Mouse (Mus musculus) lung, postnatal 0 days (tissue): Measurements from ENCODE around the gene Lrrc3c. TPM values are rescaled to one million over a fixed set of nuclear protein-coding genes. Genes with fewer than 3 reads are reported as not detected.

Experiments used
- ATAC-seq: fragments of 200-750 bp; cut with Nextera tagmentation; 2 replicates; pipeline ENCODE4 v1.8.0; 2017; ENCODE audit warnings: moderate library complexity
- DNase-seq: peaks from one replicate; pipeline ENCODE4 v3.0.0-alpha.2; 2016; ENCODE audit warnings: low spot score
- H3K27ac ChIP-seq: fragments of 300-500 bp; sonication (generic); 2 replicates; pipeline ENCODE4 v1.5.1; 2014; ENCODE audit warnings: antibody characterized with exemption, mild to moderate bottlenecking, low read length, mixed read lengths
- H3K27me3 ChIP-seq: fragments of 300-500 bp; sonication (generic); replicated peaks from 2 replicates; pipeline ENCODE4 v1.6.1; 2014; ENCODE audit warnings: low read length, mixed read lengths; ENCODE audit not compliant: insufficient read depth
- H3K36me3 ChIP-seq: fragments of 300-500 bp; sonication (generic); 2 replicates; pipeline ENCODE4 v1.6.1; 2014; ENCODE audit warnings: low read length, mixed read lengths; ENCODE audit not compliant: insufficient read depth
- H3K4me1 ChIP-seq: fragments of 300-500 bp; sonication (generic); 2 replicates; pipeline ENCODE4 v1.6.1; 2014; ENCODE audit warnings: antibody characterized with exemption, low read depth, low read length, mixed read lengths; ENCODE audit not compliant: insufficient read depth
- H3K4me2 ChIP-seq: fragments of 300-500 bp; sonication (generic); replicated peaks from 2 replicates; pipeline ENCODE4 v1.6.1; 2014; ENCODE audit warnings: low read depth, mild to moderate bottlenecking, low read length, moderate library complexity, mixed read lengths
- H3K4me3 ChIP-seq: fragments of 300-500 bp; sonication (generic); 2 replicates; pipeline ENCODE4 v1.5.1; 2014; ENCODE audit warnings: low read depth, low read length
- H3K9ac ChIP-seq: fragments of 300-500 bp; sonication (generic); replicated peaks from 2 replicates; pipeline ENCODE4 v1.6.1; 2014; ENCODE audit warnings: low read depth, mild to moderate bottlenecking
- H3K9me3 ChIP-seq: fragments of 300-500 bp; sonication (generic); 2 replicates; pipeline ENCODE4 v1.6.1; 2016; ENCODE audit warnings: low read length, mixed read lengths
- CTCF ChIP-seq: IDR thresholded peaks from 2 replicates; pipeline ENCODE4 v1.5.1; 2016; ENCODE audit warnings: antibody characterized with exemption, mild to moderate bottlenecking
- EP300 ChIP-seq: IDR thresholded peaks from 2 replicates; pipeline ENCODE4 v1.6.1; 2016; ENCODE audit warnings: antibody characterized with exemption, mild to moderate bottlenecking, control low read depth
- WGBS: fragments of 180-500 bp; shearing (Covaris S2); extraction: QIAGEN DNeasy Blood & Tissue Kit; methylation state at CpG from one replicate; pipeline ENCODE4 v1.1.7; 2014; 5-methylcytosine and 5-hydroxymethylcytosine counted together
- polyA plus RNA-seq: library from polyadenylated mRNA; unstranded; fragments of >200 nt; fragmentation: Nextera tagmentation; extraction: Ambion mirVana; gene quantifications from 2 replicates; pipeline ENCODE4 v1.2.1, GENCODE M21; 2015

Gene Lrrc3c
- polyA plus RNA-seq, 1 experiment from 2014 or later = not detected

GRCm38 (mm10) chr11:98580301-98581121, 17.6 kb upstream of the Lrrc3c start:
- no peaks in the 10 kb centered on the region for H3K9me3 ChIP-seq
- TF ChIP-seq EP300 = no peak
- TF ChIP-seq CTCF = no peak
- H3K4me3 ChIP-seq = no peak overlapping the region
- no peaks in the 10 kb centered on the region for H3K27me3 ChIP-seq
- H3K4me2 ChIP-seq = no peak overlapping the region
- 53% methylated on average over 16 of the region's 16 CpGs for WGBS
- no peaks in the 10 kb centered on the region for H3K36me3 ChIP-seq
- DNase-seq (no peak), ATAC-seq (peak; percentile 37)
- no peak overlapping the region for H3K9ac ChIP-seq
- H3K27ac ChIP-seq = no peak overlapping the region
- no peaks in the 10 kb centered on the region for H3K4me1 ChIP-seq

- Histone ChIP-seq H3K4me1 (peaks cover 2% of the 10 kb centered on the region; the same call in 1 of the 2 replicates), H3K27me3 (no peaks in the 10 kb centered on the region), H3K4me3 (no peak overlapping the region), H3K9me3 (no peaks in the 10 kb centered on the region), H3K9ac (no peak overlapping the region), H3K27ac (no peak overlapping the region), H3K36me3 (no peaks in the 10 kb centered on the region), H3K4me2 (no peak overlapping the region)
- whole genome bisulfite sequencing = 70% methylated on average over 17 of the region's 17 CpGs
- no peak for ATAC-seq
- TF ChIP-seq CTCF = no peak
- TF ChIP-seq EP300 = no peak
- no peak for DNase-seq
Observed at GRCm38 (mm10) chr11:98581286-98582029, 16.6 kb upstream of the Lrrc3c start.

- WGBS = 81% methylated on average over 8 of the region's 8 CpGs
- H3K4me1 ChIP-seq = peaks cover 3% of the 10 kb centered on the region; the same call in 1 of the 2 replicates
- H3K4me2 ChIP-seq = no peak overlapping the region
- H3K4me3 ChIP-seq = no peak overlapping the region
- H3K27ac ChIP-seq = no peak overlapping the region
- no peak overlapping the region for H3K9ac ChIP-seq
- H3K27me3 ChIP-seq = no peaks in the 10 kb centered on the region
- H3K36me3 ChIP-seq = no peaks in the 10 kb centered on the region
- H3K9me3 ChIP-seq = no peaks in the 10 kb centered on the region
- no peak for DNase-seq
- no peak for TF ChIP-seq EP300
- ATAC-seq = no peak
Observed at GRCm38 (mm10) chr11:98582030-98582388, 16.1 kb upstream of the Lrrc3c start.

- Histone ChIP-seq H3K9me3 (no peaks in the 10 kb centered on the region), H3K27ac (no peak overlapping the region), H3K27me3 (no peaks in the 10 kb centered on the region), H3K36me3 (no peaks in the 10 kb centered on the region), H3K4me2 (no peak overlapping the region), H3K4me1 (peaks cover 7% of the 10 kb centered on the region; the same call in 1 of the 2 replicates), H3K9ac (no peak overlapping the region), H3K4me3 (no peak overlapping the region)
- DNase-seq (no peak), ATAC-seq (no peak)
- 81% methylated on average over 12 of the region's 12 CpGs for WGBS
- TF ChIP-seq EP300 (no peak), CTCF (no peak)
Observed at GRCm38 (mm10) chr11:98582551-98583264, 15.4 kb upstream of the Lrrc3c start.

- H3K9me3 ChIP-seq = no peaks in the 10 kb centered on the region
- no peak overlapping the region for H3K27ac ChIP-seq
- no peak for ATAC-seq
- TF ChIP-seq CTCF (no peak), EP300 (no peak)
- peaks cover 8% of the 10 kb centered on the region; the same call in 1 of the 2 replicates for H3K4me1 ChIP-seq
- no peak overlapping the region for H3K4me2 ChIP-seq
- no peaks in the 10 kb centered on the region for H3K36me3 ChIP-seq
- 92% methylated on average over 3 of the region's 3 CpGs for WGBS
- H3K4me3 ChIP-seq = no peak overlapping the region
- H3K27me3 ChIP-seq = no peaks in the 10 kb centered on the region
- H3K9ac ChIP-seq = no peak overlapping the region
- DNase-seq = no peak
Observed at GRCm38 (mm10) chr11:98583265-98583552, 14.9 kb upstream of the Lrrc3c start.

GRCm38 (mm10) chr11:98583571-98583970, 14.5 kb upstream of the Lrrc3c start:
- 19% methylated on average over 3 of the region's 3 CpGs for WGBS
- peaks cover 8% of the 10 kb centered on the region; the same call in 1 of the 2 replicates for H3K4me1 ChIP-seq

More at GRCm38 (mm10) chr11:98583571-98583970, 14.5 kb upstream of the Lrrc3c start:
- Histone ChIP-seq H3K27me3 (no peaks in the 10 kb centered on the region), H3K9me3 (no peaks in the 10 kb centered on the region), H3K9ac (no peak overlapping the region), H3K4me3 (no peak overlapping the region), H3K36me3 (no peaks in the 10 kb centered on the region), H3K27ac (no peak overlapping the region), H3K4me2 (no peak overlapping the region)
- ATAC-seq = no peak
- no peak for DNase-seq
- TF ChIP-seq EP300 (no peak), CTCF (no peak)
